Mouse (Mus musculus): ENCODE data around the gene Rack1.
"Not testable (repeated sequence)": the region's sequence is repeated elsewhere in the genome, so short reads cannot be mapped to it uniquely, and the experiment has no call there.

Rack1 gene

DNA sequence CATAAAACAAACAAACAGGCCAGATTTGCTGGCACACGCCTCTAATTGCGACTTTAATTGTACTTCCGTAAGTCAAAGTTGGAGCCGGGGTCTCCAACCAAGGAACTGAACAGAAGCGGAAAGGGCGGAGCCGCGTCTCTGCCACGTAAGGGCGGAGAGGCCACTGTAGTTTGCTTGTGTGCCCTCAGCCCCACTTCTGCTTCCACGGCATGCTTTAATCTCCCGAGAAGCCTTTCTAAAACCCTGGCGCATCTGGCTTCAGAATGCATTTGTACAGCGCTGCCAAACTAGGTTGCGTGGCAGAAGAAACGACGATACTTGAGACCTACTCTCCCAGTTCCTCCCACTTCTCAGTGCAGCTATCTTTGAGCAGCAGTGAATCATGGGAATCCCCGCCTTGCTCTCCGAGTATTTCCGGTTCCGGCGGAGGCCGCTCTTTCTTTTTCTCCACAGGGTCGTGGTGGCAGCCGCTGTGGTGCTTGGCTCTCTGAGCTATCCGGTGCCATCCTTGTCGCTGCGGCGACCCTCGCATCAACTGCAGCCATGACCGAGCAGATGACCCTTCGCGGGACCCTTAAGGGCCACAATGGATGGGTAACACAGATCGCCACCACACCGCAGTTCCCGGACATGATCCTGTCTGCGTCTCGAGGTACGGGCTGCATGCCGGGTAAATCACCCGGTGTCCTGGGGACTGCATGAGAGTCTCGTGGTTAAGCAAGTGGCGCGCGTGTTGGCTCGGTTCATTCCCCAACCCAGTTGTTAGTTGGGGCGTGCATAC lies at the start of gene Rack1:
Gene Rack1, plus strand, starts transcription at position 412 of the 781 bp plus-strand sequence.
- peak; percentile 87 for DNase-seq (ENCODE audit: low spot score)

DNA sequence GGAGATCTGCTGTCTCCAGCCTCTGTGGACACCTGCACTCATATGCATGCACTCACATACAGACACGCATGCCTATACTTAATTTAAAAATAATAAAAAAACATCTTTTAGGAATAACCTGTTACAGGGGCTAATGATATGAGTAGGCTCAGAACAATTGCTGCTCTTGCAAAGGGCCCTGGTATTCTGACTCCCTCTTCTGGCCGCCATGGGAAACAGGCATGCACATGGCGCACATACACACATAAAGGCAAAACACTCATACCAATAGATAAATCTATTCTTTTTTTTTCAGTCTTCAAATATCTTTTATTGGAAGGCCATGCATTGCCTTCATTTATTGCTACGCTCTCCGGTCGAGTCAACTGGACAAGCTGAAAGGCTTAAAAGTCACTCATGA lies 49.7 kb upstream of the Rack1 start:
- DNase-seq (ENCODE audit: low spot score), result no peak

DNA sequence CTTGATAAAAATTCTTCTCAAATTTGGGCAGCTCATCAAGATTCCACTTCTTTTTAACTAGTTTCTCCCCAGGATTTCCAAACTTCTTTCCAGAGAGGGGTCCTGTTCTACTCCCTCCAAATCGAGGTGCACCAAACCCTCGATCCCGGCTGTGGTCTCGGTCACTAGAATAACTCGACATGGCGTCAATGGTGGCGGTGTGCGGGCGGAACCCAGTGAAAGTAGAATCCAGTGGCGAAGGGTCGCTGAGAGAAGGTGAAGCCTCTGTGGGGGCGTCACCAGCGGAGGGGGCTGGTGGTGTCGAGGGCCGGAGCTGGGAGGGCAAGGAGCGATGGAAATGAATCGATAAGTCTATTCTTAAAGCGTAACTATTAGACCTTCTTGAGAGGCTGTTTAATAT lies 46.6 kb upstream of the Rack1 start:
- not testable (repeated sequence) for DNase-seq (ENCODE audit: low spot score)

DNA sequence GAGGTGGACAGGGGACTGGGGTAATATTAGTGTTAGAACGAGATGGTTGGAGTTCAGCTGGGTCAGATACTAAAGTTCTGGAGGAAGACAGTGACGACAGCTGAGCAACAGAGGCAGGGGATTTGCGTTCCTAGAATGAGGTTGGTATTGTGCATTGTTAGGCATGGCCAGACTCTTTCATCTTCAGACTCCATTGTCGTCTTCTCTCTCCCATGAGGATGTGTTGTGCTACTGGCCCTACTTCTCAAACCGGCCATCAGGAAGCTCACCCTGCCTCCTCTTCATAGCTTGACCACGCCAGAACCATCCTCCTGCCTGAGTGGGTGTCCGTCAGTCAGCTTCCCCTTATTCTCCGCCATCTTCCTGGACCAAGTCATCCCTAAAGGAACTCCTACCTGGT lies 41.1 kb upstream of the Rack1 start:
- no peak for DNase-seq (ENCODE audit: low spot score)

DNA sequence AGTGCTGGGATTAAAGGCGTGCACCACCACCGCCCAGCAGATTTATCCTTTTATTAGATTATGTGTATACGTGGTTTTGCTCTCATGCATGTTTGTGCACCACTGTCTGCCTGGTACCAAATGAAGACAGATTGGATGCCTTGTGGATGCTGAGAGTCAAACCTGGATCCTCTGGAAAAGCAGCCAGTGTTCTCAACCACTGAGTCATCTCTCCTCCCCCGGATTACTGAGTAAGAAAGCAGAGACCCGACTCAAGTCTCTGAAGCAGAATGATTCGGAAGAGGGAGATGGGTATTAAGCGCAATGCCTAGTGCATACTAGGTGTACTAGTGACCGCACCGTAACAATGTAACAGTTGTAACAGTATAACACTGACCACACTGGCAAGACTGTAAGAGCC lies 36.0 kb upstream of the Rack1 start:
- no peak for DNase-seq (ENCODE audit: low spot score)

DNA sequence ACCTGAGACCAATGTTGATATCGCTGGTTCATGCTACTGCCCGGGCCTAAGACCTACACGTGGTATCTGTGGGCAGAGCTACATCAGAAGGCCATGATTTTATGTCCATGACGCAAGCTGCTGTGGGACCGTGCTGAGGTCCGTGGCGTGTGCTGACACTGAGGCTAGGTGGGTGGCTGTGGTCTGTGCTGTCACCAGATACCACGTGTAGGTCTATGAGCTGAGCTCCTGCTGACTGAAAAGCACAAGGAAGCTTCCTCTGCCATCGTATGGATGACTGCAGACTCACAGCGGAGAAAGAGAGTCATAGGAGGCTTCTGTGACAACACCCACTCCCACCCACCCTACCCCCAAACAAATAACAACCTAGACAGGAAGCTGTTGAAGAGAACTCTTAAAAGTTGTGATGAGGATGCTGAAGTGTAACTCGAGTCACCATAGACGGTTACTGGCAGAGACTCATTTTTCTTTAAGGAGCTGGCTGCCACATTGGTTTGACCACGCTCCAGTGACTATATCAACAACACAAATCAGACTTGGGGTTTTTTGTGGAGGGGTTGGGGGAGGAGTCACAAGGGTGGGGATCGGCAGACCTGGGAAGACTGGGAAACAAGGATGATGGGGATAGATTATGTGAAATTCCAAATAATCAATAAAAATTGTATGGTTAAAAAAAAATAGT lies 32.8 kb upstream of the Rack1 start:
- no peak for DNase-seq (ENCODE audit: low spot score)

DNA sequence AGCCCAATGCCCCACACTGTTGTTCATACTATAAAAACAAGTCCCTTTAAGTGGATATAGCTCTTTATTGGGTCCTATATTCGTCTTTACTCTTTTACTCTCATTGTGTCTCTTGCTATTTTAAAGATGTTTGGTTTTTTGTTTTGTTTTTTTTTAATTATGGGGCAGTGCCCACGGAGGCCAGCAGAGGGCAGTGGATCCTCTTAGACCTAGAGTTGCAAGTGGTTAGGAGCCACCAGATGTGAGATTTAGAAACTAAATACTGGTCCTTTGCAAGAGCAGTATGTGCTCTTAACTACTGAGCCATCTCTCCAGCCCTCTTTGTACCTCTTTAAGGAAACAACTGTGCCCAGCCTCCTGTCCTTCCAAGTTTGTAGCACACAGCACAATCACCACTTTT lies 28.4 kb upstream of the Rack1 start:
- peak; percentile 51 for DNase-seq (ENCODE audit: low spot score)

DNA sequence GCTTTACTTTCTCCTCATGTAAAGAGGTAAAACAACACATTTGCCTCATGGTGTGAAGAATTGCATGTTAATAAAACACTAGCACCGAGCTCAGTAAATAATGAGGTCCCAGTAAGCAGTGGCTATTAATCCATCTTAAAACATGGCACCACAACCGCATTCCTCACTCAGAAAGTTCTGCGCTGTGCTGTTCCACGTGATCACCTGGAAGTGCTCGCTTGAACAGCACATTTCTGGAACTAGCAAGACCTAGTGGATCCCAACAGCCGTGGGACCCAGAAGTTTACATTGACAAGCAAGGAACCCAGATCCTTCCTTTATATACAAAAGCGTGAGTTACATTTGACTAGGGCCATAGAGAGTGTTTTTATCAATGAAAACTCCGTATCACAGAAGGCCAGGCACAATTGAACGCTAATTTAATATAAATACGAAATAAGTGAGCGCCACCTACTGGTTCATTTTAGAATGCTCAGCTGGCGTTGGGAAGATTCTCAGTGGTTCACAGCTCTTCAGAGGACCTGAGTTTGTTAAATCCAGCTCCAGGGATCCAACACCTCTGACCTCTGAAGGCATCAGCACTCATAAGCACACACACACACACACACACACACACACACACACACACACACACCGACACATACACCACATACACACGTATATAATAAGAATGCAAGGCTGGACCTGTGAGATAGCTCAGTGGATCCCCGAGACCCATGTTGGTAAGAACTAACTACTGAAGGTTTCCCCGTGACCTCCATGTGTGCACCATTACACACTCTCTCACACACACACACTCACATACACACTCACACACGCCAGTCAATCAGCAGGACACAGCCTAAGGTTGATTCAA lies 25.5 kb upstream of the Rack1 start:
- peak; percentile 61 for DNase-seq (ENCODE audit: low spot score)

DNA sequence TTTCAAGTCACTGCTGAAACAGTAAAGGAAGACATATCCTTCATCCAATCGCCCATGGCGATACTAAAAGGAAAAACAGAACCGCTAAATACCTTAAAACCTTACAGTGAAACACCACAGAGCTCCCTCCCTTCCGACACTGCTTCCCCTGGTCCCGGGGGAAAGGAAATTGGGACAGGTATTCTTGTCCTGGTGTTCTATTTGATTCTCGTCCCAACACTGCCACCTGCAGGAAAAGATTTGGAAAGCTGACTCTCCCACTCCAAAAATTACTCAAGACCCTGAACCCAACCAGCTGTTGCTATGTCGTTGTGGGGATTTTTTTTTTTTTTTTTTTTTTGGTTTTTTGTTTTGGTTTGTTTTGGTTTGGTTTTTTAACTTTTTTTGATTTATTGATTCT lies 24.6 kb upstream of the Rack1 start:
- peak; percentile 67 for DNase-seq (ENCODE audit: low spot score)

DNA sequence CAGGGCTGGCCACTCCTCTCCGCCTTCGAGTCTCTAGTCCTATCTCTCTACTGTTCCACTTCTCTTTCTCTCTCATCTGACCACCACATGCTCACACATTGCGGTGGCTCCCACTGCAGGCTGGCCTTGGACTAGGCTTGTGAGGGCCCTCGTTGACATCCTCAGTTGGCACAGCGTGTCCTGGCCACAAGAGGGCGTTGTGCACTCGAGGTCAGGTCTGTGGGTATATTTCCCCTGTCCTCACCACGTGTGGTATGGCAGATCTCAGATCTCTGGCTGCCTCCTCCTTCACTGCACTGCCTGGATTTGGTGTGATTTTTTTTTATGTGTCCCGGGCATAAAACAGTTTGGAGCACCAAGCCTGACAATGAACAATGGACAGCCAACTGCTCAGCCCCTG lies 23.5 kb upstream of the Rack1 start:
- peak; percentile 57 for DNase-seq (ENCODE audit: low spot score)

DNA sequence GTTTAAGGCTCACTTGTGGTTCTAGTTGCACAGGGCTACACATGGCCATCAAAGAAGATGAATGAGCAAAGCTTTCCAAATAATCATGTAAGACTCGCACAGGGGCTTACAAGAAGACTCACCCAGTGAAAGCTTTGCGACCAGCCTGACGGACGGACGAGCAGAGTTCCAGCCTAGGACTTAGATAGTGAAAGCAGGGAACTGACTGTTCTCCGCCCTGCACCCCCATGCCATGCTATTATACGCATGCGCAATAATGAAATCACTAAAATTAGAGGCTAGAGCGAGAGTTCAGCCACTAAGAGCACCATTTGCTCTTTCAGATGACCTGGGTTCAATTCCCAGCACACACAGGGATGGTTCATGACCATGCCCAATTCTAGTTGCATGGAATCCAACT lies 22.8 kb upstream of the Rack1 start:
- no peak for DNase-seq (ENCODE audit: low spot score)

DNA sequence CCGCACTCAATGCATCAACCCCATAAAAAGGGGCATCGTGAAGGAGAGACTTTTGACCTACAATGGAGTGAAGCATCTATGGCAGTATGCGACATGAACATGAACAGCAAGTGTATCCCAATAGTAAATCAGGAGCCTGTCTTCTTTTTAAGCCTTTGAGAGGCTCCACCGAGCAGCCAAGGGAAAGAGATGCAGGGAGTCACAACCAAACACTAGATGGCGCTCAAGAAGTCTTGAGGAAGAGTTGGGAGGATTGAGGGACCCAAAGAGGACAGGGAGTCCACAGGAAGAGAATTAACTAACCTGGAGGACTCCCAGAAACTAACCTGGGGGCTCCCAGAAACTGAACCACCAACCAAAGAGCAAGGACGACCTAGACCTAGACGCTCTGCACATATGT lies 20.7 kb upstream of the Rack1 start:
- DNase-seq (ENCODE audit: low spot score), result no peak

DNA sequence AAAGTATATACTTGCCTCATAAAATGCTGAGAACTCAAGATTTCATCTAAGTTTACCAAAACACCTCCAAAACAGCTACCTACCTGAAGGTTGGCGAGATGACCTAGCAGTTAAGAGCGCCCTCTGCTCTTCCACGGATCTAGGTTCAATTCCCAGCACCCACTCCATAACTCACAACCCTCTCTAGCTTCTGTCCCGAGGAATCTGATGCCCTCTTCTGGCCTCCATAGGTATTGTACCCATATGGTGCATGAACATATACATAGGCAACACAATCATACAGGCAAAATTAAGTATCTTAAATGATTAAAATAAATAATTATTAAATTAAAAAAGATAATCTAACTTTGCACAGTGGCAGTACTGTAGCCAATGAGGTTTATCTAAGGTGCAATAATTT lies 17.9 kb upstream of the Rack1 start:
- DNase-seq (ENCODE audit: low spot score), result no peak

DNA sequence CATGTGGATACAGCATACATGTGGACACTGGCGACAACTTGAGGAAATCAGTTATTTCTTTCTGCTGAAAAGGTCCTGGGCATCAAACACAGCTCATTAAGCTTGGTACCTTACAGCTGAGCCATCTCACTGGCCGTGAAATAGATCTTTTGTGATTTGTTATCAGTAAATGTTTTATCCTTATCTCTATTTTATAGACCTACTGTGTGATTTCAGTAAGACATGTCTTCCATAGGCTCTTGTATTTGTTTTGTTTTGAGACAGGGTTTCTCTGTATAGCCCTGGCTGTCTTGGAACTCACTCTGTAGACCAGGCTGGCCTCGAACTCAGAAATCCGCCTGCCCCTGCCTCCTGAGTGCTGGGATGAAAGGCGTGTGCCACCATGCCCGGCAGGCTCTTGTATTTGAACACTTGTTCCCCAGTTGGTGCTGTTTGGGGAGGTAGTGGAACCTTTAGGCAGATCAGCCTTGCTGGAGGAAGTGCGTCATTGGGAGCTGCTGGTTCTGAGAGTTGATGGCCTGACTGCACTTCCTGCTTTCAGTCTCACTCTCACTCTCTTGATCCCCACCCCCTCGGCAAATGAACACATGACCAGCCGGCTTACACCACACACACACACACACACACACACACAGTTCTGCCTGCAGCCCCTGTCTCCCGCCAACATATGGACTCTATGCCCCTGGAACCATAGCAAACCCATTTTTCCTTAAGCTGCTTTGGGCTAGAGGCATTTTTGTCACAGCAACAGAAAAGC lies 12.5 kb upstream of the Rack1 start:
- DNase-seq (ENCODE audit: low spot score), result no peak

DNA sequence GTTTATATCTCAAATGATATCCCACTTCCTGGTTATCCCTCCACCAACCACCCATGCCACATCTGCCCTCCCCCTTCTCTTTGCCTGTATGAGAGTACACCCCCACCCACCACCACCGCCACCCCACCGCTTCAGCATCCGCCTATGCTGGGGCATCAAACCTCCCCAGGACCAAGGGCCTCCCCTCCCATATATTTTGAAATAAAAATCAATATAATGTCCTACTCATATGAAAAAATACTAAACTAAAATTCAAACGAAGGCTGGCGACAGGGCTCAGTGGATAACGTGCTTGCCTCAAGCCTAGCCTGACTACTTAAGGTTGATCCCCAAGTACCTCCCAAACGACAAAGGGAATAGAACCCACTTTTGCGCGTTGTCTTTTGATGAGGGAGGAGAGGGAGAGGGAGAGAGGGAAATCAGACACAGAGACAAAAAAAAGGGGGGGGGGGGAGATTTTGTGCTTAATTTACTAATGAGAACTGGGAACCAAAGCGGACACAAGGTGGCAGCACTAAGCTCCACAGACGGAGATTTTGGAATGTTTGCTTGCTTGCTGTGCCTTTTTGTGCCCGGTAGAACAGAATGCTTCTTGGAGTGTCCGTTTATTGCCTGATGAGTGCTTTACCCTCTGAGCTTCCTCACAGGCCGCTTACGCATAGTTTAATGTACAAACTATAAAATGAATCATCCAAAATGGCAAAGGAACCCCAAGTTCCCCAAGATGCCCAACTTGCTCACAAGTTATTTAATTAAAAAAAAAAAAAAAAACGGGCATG lies 11.6 kb upstream of the Rack1 start:
- peak; percentile 84 for DNase-seq (ENCODE audit: low spot score)

DNA sequence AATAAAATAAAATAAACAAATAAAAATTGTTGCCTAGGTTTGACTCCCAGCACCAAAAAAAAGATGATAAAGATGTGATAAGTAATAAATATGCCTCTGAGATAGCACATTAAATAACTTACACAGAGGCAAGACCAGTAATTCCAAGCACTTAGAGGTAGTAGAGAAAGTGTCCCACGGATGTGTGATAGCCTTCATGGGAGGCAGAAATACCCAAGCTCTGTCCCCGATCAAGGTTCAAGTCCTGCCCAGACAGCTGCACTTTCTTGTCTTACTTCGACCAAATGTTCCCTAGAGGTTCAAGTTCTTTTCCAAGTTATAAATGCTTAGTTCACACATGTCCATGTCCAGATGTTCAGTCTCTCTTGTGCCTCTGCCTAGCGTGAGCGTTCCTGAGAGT lies 10.9 kb upstream of the Rack1 start:
- no peak for DNase-seq (ENCODE audit: low spot score)

DNA sequence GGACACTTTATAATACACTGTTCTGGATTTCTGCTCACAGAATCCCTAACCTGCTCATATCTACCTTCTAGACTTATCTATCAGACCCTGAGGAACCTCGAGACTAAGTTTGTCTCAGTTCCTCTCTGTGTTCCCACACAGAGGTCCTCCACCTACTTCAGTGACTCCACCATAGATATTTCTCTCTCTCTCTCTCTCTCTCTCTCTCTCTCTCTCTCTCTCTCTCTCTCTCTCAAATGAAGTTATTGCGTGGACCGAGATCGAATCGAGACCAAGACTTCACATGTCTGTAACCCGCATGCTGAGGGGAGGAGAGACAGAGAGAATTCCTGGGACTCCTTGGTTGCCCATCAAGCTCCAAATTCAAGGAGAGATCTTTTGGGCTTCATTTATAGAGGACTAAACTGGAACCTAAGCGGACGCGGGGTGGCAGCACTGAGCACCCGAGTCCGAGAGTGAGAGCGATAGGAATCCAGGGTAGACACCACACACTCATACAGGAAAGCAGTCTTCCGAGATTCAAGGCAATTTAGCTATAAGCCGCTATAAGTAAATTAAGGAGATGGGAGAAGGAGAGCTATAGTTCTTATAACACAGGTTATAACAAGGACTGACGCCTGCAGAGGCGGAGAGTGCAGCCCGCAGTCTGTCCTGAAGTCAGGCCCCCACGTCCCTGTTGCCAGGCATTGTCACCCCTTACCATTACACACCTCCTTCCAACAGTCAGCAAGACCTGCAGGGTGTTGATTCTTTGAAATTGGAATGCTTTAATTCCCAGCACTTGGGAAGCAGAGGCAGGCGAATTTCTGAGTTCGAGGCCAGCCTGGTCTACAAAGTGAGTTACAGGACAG lies 9.9 kb upstream of the Rack1 start:
- DNase-seq (ENCODE audit: low spot score), result peak; percentile 93

DNA sequence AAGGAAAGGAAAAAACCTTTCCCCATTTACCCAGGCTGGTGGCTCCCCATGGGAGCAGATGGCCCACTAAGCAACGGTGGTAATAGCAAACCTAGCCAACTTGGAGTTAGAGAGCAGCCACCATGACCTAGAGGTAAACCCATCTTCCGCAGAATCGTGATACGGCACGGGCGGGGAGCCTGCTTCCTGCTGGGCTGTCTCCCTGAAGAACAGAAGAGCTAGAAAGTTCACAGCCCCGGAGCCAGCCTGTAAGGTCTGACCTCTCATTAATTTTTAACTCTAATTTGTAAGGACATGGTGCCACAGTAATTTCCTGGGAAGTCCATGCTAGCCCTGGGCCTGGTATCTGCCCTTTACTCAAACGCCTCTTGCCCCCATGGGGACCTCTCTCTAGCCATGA lies 9.2 kb upstream of the Rack1 start:
- DNase-seq (ENCODE audit: low spot score), result no peak

DNA sequence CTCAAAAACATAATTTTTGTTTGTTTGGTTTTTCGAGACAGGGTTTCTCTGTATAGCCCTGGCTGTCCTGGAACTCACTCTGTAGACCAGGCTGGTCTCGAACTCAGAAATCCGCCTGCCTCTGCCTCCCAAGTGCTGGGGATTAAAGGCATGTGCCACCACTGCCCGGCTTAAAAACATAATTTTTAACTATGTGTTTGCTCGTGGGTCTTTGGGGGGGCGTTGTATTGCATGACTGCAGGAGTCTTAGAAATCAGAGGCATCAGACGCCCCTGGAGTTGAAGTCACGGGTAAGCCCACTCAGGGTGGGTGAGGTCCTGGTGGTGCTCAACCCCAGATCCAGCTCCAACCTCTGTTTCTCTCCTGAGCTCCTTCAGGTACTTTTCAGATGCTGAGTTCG lies 8.2 kb upstream of the Rack1 start:
- not testable (repeated sequence) for DNase-seq (ENCODE audit: low spot score)

DNA sequence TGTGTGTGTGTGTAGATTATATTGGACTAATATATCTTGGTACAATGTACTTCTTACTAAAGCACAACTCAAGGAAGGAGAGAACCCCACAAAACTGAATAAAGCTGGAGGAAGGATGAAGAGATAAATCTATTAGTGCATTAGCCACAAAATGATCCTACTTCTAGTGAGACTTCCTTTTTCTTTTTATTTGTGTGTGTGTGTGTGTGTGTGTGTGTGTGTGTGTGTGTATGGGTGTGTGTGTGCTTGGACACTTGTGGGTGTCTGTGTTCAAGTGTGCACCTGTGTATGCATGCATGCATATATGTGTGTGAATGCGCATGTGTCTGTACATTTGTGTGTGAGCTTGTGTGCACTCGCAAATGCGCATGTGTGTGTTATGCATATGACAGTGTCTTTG lies 6.9 kb upstream of the Rack1 start:
- no peak for DNase-seq (ENCODE audit: low spot score)
